Mouse (Mus musculus) stomach, embryonic 14.5 days (tissue): ENCODE data around the gene Aktip. TPM values are rescaled to one million over a fixed set of nuclear protein-coding genes. Genes with fewer than 3 reads are reported as not detected.

Experiments
- ATAC-seq: fragments of 200-750 bp; cut with Nextera tagmentation; 2 replicates; pipeline ENCODE4 v1.8.0; 2017; ENCODE audit warnings: low read depth, moderate TSS enrichment; ENCODE audit not compliant: insufficient number of reproducible peaks, insufficient read depth, low FRiP score
- H3K27ac ChIP-seq: fragments of 300-500 bp; sonication (generic); 2 replicates; pipeline ENCODE4 v1.5.1; 2014; ENCODE audit warnings: mild to moderate bottlenecking, low read length, moderate library complexity, mixed read lengths
- H3K27me3 ChIP-seq: fragments of 300-500 bp; sonication (generic); 2 replicates; pipeline ENCODE4 v1.6.1; 2014; ENCODE audit warnings: low read length, control low read depth, mixed read lengths; ENCODE audit not compliant: control insufficient read depth, insufficient read depth
- H3K36me3 ChIP-seq: fragments of 300-500 bp; sonication (generic); 2 replicates; pipeline ENCODE4 v1.6.1; 2014; ENCODE audit warnings: mild to moderate bottlenecking, control low read depth, low read length, moderate library complexity, mixed read lengths; ENCODE audit not compliant: control insufficient read depth, insufficient read depth
- H3K4me1 ChIP-seq: fragments of 300-500 bp; sonication (generic); 2 replicates; pipeline ENCODE4 v1.6.1; 2014; ENCODE audit warnings: low read length, control low read depth, mixed read lengths; ENCODE audit not compliant: control insufficient read depth, insufficient read depth
- H3K4me2 ChIP-seq: fragments of 300-500 bp; sonication (generic); replicated peaks from 2 replicates; pipeline ENCODE4 v1.6.1; 2014; ENCODE audit warnings: low read depth, low read length, control low read depth
- H3K4me3 ChIP-seq: fragments of 300-500 bp; sonication (generic); 2 replicates; pipeline ENCODE4 v1.5.1; 2014; ENCODE audit warnings: low read depth, low read length, control low read depth
- H3K9ac ChIP-seq: fragments of 300-500 bp; sonication (generic); replicated peaks from 2 replicates; pipeline ENCODE4 v1.6.1; 2014; ENCODE audit warnings: low read depth, mild to moderate bottlenecking, control low read depth, low read length, moderate library complexity, mixed read lengths
- H3K9me3 ChIP-seq: fragments of 300-500 bp; sonication (generic); 2 replicates; pipeline ENCODE4 v1.6.1; 2016; ENCODE audit warnings: low read depth, low read length, control low read depth; ENCODE audit not compliant: control insufficient read depth
- WGBS: fragments of 180-500 bp; shearing (Covaris S2); extraction: QIAGEN DNeasy Blood & Tissue Kit; methylation state at CpG from one replicate; pipeline ENCODE4 v1.1.7; 2014; 5-methylcytosine and 5-hydroxymethylcytosine counted together
- polyA plus RNA-seq: library from polyadenylated mRNA; unstranded; fragments of >200 nt; fragmentation: Nextera tagmentation; extraction: Ambion mirVana; gene quantifications from 2 replicates; pipeline ENCODE4 v1.2.1, GENCODE M21; 2014

Aktip gene
- polyA plus RNA-seq, 1 experiment from 2014 or later: 58.3 TPM

DNA sequence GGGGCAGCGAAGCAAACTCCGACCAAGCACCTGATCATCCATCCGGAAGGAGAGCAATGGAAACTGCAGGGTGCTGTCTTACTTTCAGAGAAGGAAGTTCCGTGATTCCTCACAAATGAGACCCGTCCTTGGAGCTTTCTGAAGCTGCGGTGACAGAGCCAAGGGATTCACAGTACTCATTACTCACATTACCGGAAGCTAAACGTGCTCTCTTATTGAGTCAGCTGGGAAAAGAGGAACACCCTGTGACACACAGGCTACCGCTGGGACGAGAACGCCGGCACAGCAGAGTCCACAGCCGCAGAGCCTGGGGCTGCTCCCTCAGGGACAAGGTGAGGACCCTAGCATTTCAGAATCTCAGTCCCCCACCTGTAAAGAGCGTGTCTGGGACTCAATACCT, 23.6 kb downstream of the Aktip start:
- H3K27me3 ChIP-seq: no peaks in the 10 kb centered on the region
- no peak overlapping the region for H3K9ac ChIP-seq
- H3K4me2 ChIP-seq: no peak overlapping the region
- no peak for ATAC-seq
- H3K27ac ChIP-seq: no peak overlapping the region
- no peaks in the 10 kb centered on the region for H3K36me3 ChIP-seq
- WGBS: 76% methylated on average over 14 of the region's 14 CpGs
- H3K4me3 ChIP-seq: no peak overlapping the region
- H3K4me1 ChIP-seq: no peaks in the 10 kb centered on the region
- no peaks in the 10 kb centered on the region for H3K9me3 ChIP-seq

DNA sequence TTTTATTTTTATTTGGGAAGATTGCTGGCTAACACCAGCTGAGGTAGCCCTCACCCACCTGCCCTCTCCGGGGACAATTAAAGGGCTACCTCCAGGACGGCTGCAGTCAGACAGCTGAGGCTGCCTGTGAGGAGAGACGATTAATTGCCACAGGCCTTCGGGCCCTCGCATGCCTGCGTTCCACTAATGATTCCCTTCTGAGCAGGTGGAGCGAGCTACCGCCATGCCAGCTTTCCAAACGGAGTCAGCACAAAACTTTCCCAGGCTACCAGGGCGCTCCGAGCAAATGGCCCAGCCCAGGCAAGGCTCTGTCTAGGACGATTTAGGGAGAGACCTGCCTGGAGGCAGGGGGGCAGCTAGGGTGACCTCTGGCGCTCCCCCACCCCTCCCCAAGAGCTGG, 28.2 kb downstream of the Aktip start:
- H3K4me2 ChIP-seq: no peak overlapping the region
- WGBS: 41% methylated on average over 13 of the region's 13 CpGs
- H3K27ac ChIP-seq: no peak overlapping the region
- ATAC-seq: no peak
- no peak overlapping the region for H3K4me3 ChIP-seq
- H3K27me3 ChIP-seq: no peaks in the 10 kb centered on the region
- no peak overlapping the region for H3K9ac ChIP-seq
- H3K4me1 ChIP-seq: no peaks in the 10 kb centered on the region
- H3K36me3 ChIP-seq: no peaks in the 10 kb centered on the region
- H3K9me3 ChIP-seq: no peaks in the 10 kb centered on the region

DNA sequence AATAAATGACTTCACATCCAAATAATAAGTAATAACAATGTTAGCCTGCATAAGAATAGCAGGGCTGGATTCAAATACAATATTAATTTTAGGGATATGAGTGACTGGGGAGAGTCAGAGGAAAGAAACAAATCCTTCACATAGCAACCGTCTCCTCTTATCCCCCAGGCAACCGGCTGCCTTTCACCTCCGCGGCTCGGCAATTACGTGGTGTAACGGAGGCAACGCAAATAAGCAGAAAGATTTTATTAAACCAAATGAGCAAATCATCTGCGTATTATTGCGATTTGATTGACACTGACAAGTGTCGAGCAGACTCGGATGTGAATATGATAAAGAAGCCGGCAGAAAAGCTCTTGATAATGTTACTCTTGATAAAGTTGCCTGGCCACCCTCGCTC, 28.9 kb downstream of the Aktip start:
- Histone ChIP-seq H3K36me3 (no peaks in the 10 kb centered on the region), H3K4me1 (no peaks in the 10 kb centered on the region), H3K9me3 (no peaks in the 10 kb centered on the region), H3K27ac (no peak overlapping the region), H3K4me2 (no peak overlapping the region), H3K4me3 (no peak overlapping the region), H3K27me3 (no peaks in the 10 kb centered on the region), H3K9ac (no peak overlapping the region)
- WGBS: 72% methylated on average over 14 of the region's 14 CpGs
- ATAC-seq: no peak

DNA sequence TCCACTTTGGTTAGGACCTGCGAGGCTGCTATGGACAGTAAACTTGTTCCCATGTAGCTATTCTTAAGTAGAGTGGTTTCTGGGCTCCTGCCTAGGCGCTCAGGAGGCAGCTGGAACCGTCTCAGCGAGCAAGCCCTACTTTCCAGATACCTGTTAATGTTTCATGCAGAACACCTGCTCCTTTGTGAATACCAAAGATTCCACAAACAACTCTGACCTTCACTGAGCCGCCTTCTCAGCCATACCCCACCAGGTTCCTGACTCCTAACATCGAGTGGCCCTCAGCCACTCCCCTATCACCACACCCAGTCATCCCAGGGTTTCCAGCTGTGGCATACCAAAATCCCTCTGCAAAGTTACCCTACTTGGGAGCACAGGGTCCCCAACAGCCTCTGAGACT, 29.6 kb downstream of the Aktip start:
- H3K36me3 ChIP-seq: no peaks in the 10 kb centered on the region
- no peak overlapping the region for H3K27ac ChIP-seq
- H3K4me3 ChIP-seq: no peak overlapping the region
- 55% methylated on average over 6 of the region's 6 CpGs for WGBS
- no peaks in the 10 kb centered on the region for H3K4me1 ChIP-seq
- peaks cover 4% of the 10 kb centered on the region; the same call in 1 of the 2 replicates for H3K9me3 ChIP-seq
- no peak overlapping the region for H3K4me2 ChIP-seq
- no peak overlapping the region for H3K9ac ChIP-seq
- ATAC-seq: no peak
- no peaks in the 10 kb centered on the region for H3K27me3 ChIP-seq

DNA sequence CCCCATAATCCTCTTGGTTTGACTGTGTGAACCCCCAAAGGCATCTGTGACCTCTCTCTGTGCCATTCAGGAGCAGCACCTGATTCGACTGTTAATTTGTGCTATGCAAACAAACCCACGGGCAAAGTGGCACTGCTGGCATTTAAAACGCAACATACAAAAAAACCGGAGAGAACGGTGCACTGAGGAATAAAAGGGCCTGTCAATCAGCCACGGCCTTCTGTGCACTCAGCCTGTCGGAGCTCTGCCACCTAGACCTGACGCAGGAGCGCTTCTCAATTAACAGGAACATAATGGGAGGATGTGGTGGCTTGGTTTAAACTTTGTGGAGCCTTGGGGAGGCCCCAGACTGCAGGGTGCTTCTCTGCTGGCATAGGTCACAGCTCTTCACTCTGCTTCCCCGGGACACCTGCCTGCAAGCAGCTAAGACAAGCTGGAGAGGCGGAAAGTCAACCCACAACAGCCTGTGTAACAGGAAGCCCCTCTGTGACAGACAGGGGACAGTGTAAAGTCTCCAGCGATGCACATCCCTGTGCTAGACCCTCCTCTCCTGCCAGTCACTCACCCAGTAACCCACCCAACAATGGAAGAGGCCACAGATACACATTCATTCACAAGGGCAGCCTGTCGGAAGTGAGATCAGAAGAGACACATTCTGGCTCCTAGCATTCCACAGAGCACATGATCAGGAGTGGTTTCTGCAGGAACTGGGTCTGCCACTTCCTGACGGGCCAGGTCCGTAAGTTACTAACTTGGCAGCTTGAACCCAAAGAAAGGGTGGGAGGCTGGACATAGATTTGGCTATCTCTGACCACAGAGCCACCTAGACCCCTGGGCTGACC, 39.6 kb downstream of the Aktip start:
- Histone ChIP-seq H3K4me1 (no peaks in the 10 kb centered on the region), H3K4me2 (no peak overlapping the region), H3K27me3 (no peaks in the 10 kb centered on the region), H3K4me3 (no peak overlapping the region), H3K36me3 (no peaks in the 10 kb centered on the region), H3K27ac (no peak overlapping the region), H3K9me3 (peaks cover 2% of the 10 kb centered on the region; the same call in 1 of the 2 replicates), H3K9ac (no peak overlapping the region)
- no peak for ATAC-seq
- 61% methylated on average over 15 of the region's 15 CpGs for WGBS

DNA sequence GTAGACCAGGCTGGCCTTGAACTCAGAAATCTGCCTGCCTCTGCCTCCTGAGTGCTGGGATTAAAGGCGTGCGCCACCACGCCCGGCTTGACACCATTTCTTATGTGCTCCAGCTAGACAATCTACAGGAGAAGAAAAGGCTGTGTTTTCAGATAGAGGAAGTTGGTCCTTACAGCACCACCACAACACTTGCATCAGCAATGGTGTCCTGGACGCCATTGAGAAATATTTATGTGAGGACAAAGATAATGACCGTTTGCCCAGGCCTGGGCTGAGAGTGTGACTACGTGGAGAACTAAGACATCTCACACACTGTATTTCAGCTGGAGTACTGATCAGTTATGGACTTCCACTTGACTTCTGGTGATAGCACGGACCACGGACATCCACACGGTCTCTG, 41.2 kb downstream of the Aktip start:
- Histone ChIP-seq H3K4me1 (no peaks in the 10 kb centered on the region), H3K9ac (no peak overlapping the region), H3K9me3 (peaks cover 2% of the 10 kb centered on the region; the same call in 1 of the 2 replicates), H3K27me3 (no peaks in the 10 kb centered on the region), H3K36me3 (no peaks in the 10 kb centered on the region), H3K4me3 (no peak overlapping the region), H3K4me2 (no peak overlapping the region), H3K27ac (no peak overlapping the region)
- ATAC-seq: no peak
- WGBS: 92% methylated on average over 10 of the region's 10 CpGs

DNA sequence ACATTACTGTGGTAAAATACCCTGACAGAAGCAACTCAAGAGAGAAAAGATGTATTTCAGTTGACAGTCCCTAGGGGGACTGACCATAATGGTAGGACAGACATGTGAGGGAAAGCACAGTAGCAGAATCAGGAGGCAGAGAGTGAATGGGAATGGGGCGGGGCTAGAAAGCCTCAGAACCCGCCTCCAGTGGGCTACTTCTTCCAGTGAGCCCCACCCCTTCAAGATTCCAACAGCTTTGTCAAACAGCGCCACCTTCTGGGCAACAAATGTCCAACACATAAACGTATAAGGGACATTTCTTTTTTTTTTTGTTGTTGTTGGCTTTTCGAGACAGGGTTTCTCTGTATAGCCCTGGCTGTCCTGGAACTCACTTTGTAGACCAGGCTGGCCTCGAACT, 45.2 kb downstream of the Aktip start:
- Histone ChIP-seq H3K4me3 (no peak overlapping the region), H3K9me3 (peaks cover 7% of the 10 kb centered on the region; the same call in 1 of the 2 replicates), H3K27me3 (no peaks in the 10 kb centered on the region), H3K4me2 (no peak overlapping the region), H3K27ac (no peak overlapping the region), H3K9ac (no peak overlapping the region), H3K36me3 (no peaks in the 10 kb centered on the region), H3K4me1 (no peaks in the 10 kb centered on the region)
- no peak for ATAC-seq
- 54% methylated on average over 6 of the region's 6 CpGs for WGBS

DNA sequence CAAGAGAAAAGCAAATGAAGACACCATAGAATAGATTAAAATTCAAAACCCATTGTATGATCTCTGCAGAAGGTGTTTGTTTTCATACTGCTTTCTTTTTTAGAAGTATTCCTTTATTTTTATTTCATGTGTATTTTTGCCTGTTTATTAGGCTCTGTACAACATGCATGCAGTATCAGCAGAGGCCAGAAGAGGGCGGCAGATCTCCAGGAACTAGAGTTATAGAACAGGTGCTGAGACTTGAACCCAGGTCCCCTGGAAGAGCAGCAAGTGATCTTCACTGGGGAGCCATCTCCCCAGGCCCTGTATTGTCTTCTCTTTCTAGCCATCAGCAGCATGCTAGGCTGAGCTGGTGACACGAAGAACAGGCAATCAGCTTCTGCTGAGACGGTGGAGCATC, 45.9 kb downstream of the Aktip start:
- Histone ChIP-seq H3K4me1 (no peaks in the 10 kb centered on the region), H3K9me3 (peaks cover 7% of the 10 kb centered on the region; the same call in 1 of the 2 replicates), H3K36me3 (no peaks in the 10 kb centered on the region), H3K27me3 (no peaks in the 10 kb centered on the region), H3K27ac (no peak overlapping the region), H3K9ac (no peak overlapping the region), H3K4me2 (no peak overlapping the region), H3K4me3 (no peak overlapping the region)
- WGBS: 78% methylated on average over 3 of the region's 3 CpGs
- ATAC-seq: no peak

DNA sequence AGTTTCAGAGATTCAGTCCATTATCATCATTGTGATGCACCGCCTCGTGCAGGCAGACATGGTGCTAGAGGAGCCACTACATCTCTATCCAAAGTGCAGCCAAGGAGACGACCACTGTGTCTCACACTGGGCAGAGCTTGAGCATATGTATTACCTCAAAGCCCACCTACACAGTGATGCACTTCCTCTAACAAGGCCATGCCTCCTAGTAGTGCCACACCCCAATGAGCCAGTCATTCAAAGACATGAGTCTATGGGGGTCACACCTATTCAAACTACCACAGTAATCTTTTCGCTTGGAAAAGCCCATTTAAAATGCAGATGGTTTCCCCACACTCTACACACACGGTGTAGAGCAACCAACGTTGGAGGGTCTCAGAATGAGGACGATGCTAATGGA, 48.2 kb downstream of the Aktip start:
- Histone ChIP-seq H3K27ac (no peak overlapping the region), H3K4me2 (no peak overlapping the region), H3K4me3 (no peak overlapping the region), H3K9ac (no peak overlapping the region), H3K27me3 (no peaks in the 10 kb centered on the region), H3K9me3 (peaks cover 7% of the 10 kb centered on the region; the same call in 1 of the 2 replicates), H3K36me3 (no peaks in the 10 kb centered on the region), H3K4me1 (no peaks in the 10 kb centered on the region)
- no peak for ATAC-seq
- 90% methylated on average over 7 of the region's 7 CpGs for WGBS
